ENCODE assay signal across 8 mouse cellular contexts in the genomic region with DNA sequence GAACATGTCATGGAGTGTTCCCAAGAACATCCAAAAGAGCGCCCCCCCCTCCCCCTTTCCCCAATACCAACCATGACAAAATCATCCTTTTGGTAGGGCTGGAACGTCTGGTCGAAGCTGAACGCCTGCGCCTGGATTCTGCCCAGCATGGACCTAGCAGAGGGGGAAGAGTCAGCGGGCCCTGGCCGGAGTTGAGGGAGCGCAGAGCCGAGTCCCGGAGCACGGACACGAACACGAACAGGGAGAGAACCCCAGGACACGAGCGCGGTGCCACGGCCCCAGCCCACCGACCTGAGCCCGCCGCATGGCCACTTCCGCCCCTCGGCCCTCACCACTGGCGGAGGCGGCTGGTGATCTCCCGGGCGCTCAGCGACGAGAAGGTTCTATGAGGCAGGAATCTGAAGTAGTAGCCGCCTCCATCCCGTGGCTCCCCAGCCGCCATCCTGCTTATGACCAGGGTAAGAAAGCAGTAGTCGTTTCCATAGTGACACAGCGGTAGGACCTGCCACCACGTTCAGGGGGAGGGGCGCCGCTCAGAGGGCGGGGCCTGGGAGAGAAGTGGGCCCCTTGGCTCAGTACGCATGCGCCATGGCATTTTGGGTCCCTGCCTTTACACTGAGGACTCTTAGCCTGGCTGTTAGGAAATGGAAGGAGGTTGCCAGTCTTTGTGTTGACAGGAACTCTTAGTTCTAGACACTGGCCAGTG. TPM values are rescaled to one million over a fixed set of nuclear protein-coding genes. Genes with fewer than 3 reads are reported as not detected.
DNase-seq lines count a peak whose midpoint lies in the region; ATAC-seq lines count a peak whose summit lies in the region.

TSS of gene Cfap300 (minus strand) at position 486 of the 706 bp plus-strand sequence.

- WGBS in intestine, embryonic 14.5 days: under 1% methylated on average over 39 of the region's 39 CpGs

- peak; percentile 96 for DNase-seq in adrenal gland, adult 8-10 months
- DNase-seq in embryo, embryonic 9.5 days (ENCODE audit: extremely low spot score): peak; percentile 97
- peak; percentile 95 to 97 for DNase-seq in gastrocnemius, postnatal 36 days
- peak; percentile 97 for DNase-seq in intestine, embryonic 14.5 days (ENCODE audit: low spot score)
- DNase-seq in left cerebral cortex, postnatal 10 days (ENCODE audit: extremely low spot score in 1 of 2, low spot score in 2 of 2): peak; percentile 94 to 98
- peak; percentile 96 for DNase-seq in right cerebral cortex, postnatal 25 days
- DNase-seq in urinary bladder, postnatal 36 days (ENCODE audit: low spot score in 2 of 2): peak; percentile 94 to 96

- peak within 1 kb of the TSS; percentile 78 for H3K27ac ChIP-seq in intestine, embryonic 14.5 days (ENCODE audit: low read depth)

- intact Hi-C loops in gastrocnemius, postnatal 36 days (cut with DNase I): loop anchor here (5.0 kb wide), 1 partner anchor 35 kb away; no protein-coding TSS in a partner anchor
- intact Hi-C loops in left cerebral cortex, postnatal 10 days (cut with DNase I): loop anchor here (5.0 kb wide), 1 partner anchor 40 kb away; the partner anchor contains the start of gene Yap1

- peak within 1 kb of the TSS; percentile 64 for H3K4me2 ChIP-seq in intestine, embryonic 14.5 days (ENCODE audit: low read length)

- H3K27me3 ChIP-seq in intestine, embryonic 14.5 days (replicated peaks; ENCODE audit: control insufficient read depth, insufficient read depth, low read length): no peaks in the 10 kb centered on the region

- H3K9me3 ChIP-seq in intestine, embryonic 14.5 days (ENCODE audit: control insufficient read depth, low read length): no peaks in the 10 kb centered on the region

- peak; percentile 95 for ATAC-seq in intestine, embryonic 14.5 days (replicated peaks; ENCODE audit: low FRiP score, low TSS enrichment, low read depth)
- ATAC-seq in megakaryocyte-erythroid progenitor cell, adult 5-6 weeks (replicated peaks; ENCODE audit: low FRiP score, low TSS enrichment, poor library complexity, severe bottlenecking): peak; percentile 98

- H3K36me3 ChIP-seq in intestine, embryonic 14.5 days (ENCODE audit: control insufficient read depth, insufficient read depth, low read length): no peaks in the 10 kb centered on the region

- H3K4me1 ChIP-seq in intestine, embryonic 14.5 days (replicated peaks; ENCODE audit: control insufficient read depth, insufficient read depth, low read length): 0 out of 2 replicates have a peak, but pooled peaks cover 3% of the 10 kb centered on the region

- peak within 1 kb of the TSS; percentile 78 for H3K4me3 ChIP-seq in intestine, embryonic 14.5 days (ENCODE audit: low read depth, low read length)

- H3K9ac ChIP-seq in intestine, embryonic 14.5 days (ENCODE audit: low read length): peak within 1 kb of the TSS; percentile 68

RNA-seq across cellular contexts. Expression of gene Cfap300, which starts in this region (rescaled TPM):
- 1 to 10 TPM; 2.5 to 5.9 (median 3.8) TPM for total RNA-seq in adrenal gland, adult 8-10 months (2022)
- total RNA-seq in gastrocnemius, postnatal 36 days (2021): under 1 TPM; 0.26 to 0.37 TPM
- 9.5 and 12.3 TPM in 2 replicates for polyA plus RNA-seq in intestine, embryonic 14.5 days (2014; fragmentation: Nextera tagmentation; extraction: Ambion mirVana)
- total RNA-seq in left cerebral cortex, postnatal 10 days (2021): 1 to 10 TPM; 5.7 to 6.1 TPM
- not detected in 2 replicates for total RNA-seq in megakaryocyte-erythroid progenitor cell, adult 5-6 weeks (2014; fragmentation: Nextera tagmentation)
- total RNA-seq in megakaryocyte-erythroid progenitor cell, adult 5-6 weeks (2017): 1.9 TPM in 1 of 2 replicates, not detected in the other

Comparison
In these comparisons a context has a peak if more than half of its experiments do, and no peak if none do; other contexts are left out.
1. Peak in every context shown above with its lines: DNase-seq, ATAC-seq, H3K4me3 ChIP-seq and H3K27ac ChIP-seq.
2. Peak in DNase-seq in gastrocnemius, postnatal 36 days; RNA of the gene not detected or under 1 TPM.